Mouse (Mus musculus) heart, postnatal 0 days (tissue): ENCODE measurements around the gene Fbxo10.

Experiments
- CTCF ChIP-seq: IDR thresholded peaks from 2 replicates; pipeline ENCODE4 v1.5.1; 2016; ENCODE audit warnings: antibody characterized with exemption, control low read depth, low read depth
- EP300 ChIP-seq: IDR thresholded peaks from 2 replicates; pipeline ENCODE4 v1.6.1; 2016; ENCODE audit warnings: antibody characterized with exemption, low read depth

GRCm38 (mm10) chr4:45013537-45013936 is 70.9 kb downstream of the Fbxo10 start:
- TF ChIP-seq EP300 (no peak), CTCF (no peak)
